In genomic region chr5:113954421-113954820, GRCm38 (mm10) we compare ENCODE assay signal across 9 mouse cellular contexts. TPM values are rescaled to one million over a fixed set of nuclear protein-coding genes. Genes with fewer than 3 reads are reported as not detected.
DNase-seq lines count a peak whose midpoint lies in the region; ATAC-seq and TF ChIP-seq lines count a peak whose summit lies in the region.
"Had no signal": no experiment of that assay in that cellular context is flagged by ENCODE, and none has a peak within 500 bp of the region (broad histone marks: within the 10 kb centered on the region; RNA-seq: fewer than 3 reads in every experiment).

No protein-coding gene starts in this region.

- H3K4me3 ChIP-seq in ES-Bruce4 (ENCODE audit: low read depth, low read length) = no peak overlapping the region
- H3K4me3 ChIP-seq in forebrain, embryonic 14.5 days (ENCODE audit: low read depth, low read length) = no peak overlapping the region
- H3K4me3 ChIP-seq in lung, embryonic 16.5 days (ENCODE audit: low read length) = no peak overlapping the region
- H3K4me3 ChIP-seq: liver, embryonic 15.5 days had no signal

- WGBS in forebrain, embryonic 14.5 days = 13% methylated on average over 7 of the region's 7 CpGs
- WGBS in lung, embryonic 16.5 days = 7% methylated on average over 7 of the region's 7 CpGs

- intact Hi-C loops in heart, postnatal 10 days (cut with DNase I) = loop anchor here (1.0 to 2.0 kb wide), 2 partner anchors 100 to 182 kb away; partner anchors contain the start of genes Iscu and Sart3

- peaks cover 5% of the 10 kb centered on the region for H3K4me1 ChIP-seq in ES-Bruce4 (ENCODE audit: control insufficient read depth, insufficient read depth, low read length)
- H3K4me1 ChIP-seq in forebrain, embryonic 14.5 days (ENCODE audit: control insufficient read depth, insufficient read depth, low read length) = no peaks in the 10 kb centered on the region
- H3K4me1 ChIP-seq in lung, embryonic 16.5 days (replicated peaks; ENCODE audit: control insufficient read depth, insufficient read depth, low read length) = peaks cover 13% of the 10 kb centered on the region; the same call in 1 of the 2 replicates

- peak; percentile 86 for DNase-seq in c-Kit-positive CD71-negative TER-119-negative erythroid progenitor cells, embryonic 14.5 days (ENCODE audit: low read depth)
- peak; percentile 94 for DNase-seq in forebrain, embryonic 14.5 days (ENCODE audit: low spot score)
- peak; percentile 94 to 96 for DNase-seq in heart, postnatal 10 days
- DNase-seq in layer of hippocampus, adult 18-20 months (ENCODE audit: low spot score in 2 of 2) = peak; percentile 73 to 88
- DNase-seq in ovary, postnatal 14 days (ENCODE audit: low spot score) = peak; percentile 86
- peak; percentile 79 for DNase-seq in thymus, postnatal 25 days

- no peak for TF ChIP-seq EP300 in ES-Bruce4 (IDR thresholded peaks at IDR 0.05; ENCODE audit: insufficient read depth, low read depth, low read length)

- H3K4me2 ChIP-seq in forebrain, embryonic 14.5 days (ENCODE audit: low read length) = no peak overlapping the region
- H3K4me2 ChIP-seq in lung, embryonic 16.5 days (ENCODE audit: low read depth, low read length) = no peak overlapping the region
- H3K4me2 ChIP-seq: liver, embryonic 15.5 days had no signal

- H3K27me3 ChIP-seq in ES-Bruce4 (ENCODE audit: control insufficient read depth, insufficient read depth, low read length, poor library complexity, severe bottlenecking) = no peaks in the 10 kb centered on the region
- H3K27me3 ChIP-seq in forebrain, embryonic 14.5 days (replicated peaks; ENCODE audit: control insufficient read depth, insufficient read depth, low read length) = no peaks in the 10 kb centered on the region
- H3K27me3 ChIP-seq in lung, embryonic 16.5 days (ENCODE audit: control insufficient read depth, insufficient read depth, low read depth, low read length) = no peaks in the 10 kb centered on the region
- H3K27me3 ChIP-seq: liver, embryonic 15.5 days had no signal

- TF ChIP-seq CTCF in ES-Bruce4 (IDR thresholded peaks at IDR 0.05; ENCODE audit: low read depth, low read length) = peak; percentile 90

- H3K27ac ChIP-seq in ES-Bruce4 (ENCODE audit: insufficient read depth, low read length) = no peak overlapping the region
- H3K27ac ChIP-seq in forebrain, embryonic 14.5 days (ENCODE audit: low read depth, low read length) = no peak overlapping the region
- H3K27ac ChIP-seq in lung, embryonic 16.5 days (ENCODE audit: low read length) = no peak overlapping the region
- H3K27ac ChIP-seq: liver, embryonic 15.5 days had no signal

- peak; percentile 74 for ATAC-seq in forebrain, embryonic 14.5 days
- peak; percentile 49; the same call in 1 of the 2 replicates for ATAC-seq in lung, embryonic 16.5 days (ENCODE audit: low read depth)

- no peak overlapping the region for H3K9ac ChIP-seq in ES-Bruce4 (ENCODE audit: low read depth, poor library complexity, severe bottlenecking)
- no peak overlapping the region for H3K9ac ChIP-seq in forebrain, embryonic 14.5 days (ENCODE audit: low read length)
- H3K9ac ChIP-seq in lung, embryonic 16.5 days (ENCODE audit: low read length) = no peak overlapping the region
- H3K9ac ChIP-seq: liver, embryonic 15.5 days had no signal

- TF ChIP-seq POLR2A in ES-Bruce4 (IDR thresholded peaks at IDR 0.05; ENCODE audit: insufficient read depth, low read length) = no peak

- H3K9me3 ChIP-seq in ES-Bruce4 (replicated peaks; ENCODE audit: control insufficient read depth, insufficient read depth, low read length, poor library complexity, severe bottlenecking) = no peaks in the 10 kb centered on the region
- H3K9me3 ChIP-seq in forebrain, embryonic 14.5 days (replicated peaks; ENCODE audit: control insufficient read depth, low read length) = no peaks in the 10 kb centered on the region
- no peaks in the 10 kb centered on the region for H3K9me3 ChIP-seq in lung, embryonic 16.5 days (ENCODE audit: control insufficient read depth, low read length)
- H3K9me3 ChIP-seq: liver, embryonic 15.5 days had no signal

- no peaks in the 10 kb centered on the region for H3K36me3 ChIP-seq in ES-Bruce4 (ENCODE audit: control insufficient read depth, insufficient read depth, low read length, poor library complexity, severe bottlenecking)
- peaks cover 58% of the 10 kb centered on the region for H3K36me3 ChIP-seq in forebrain, embryonic 14.5 days (ENCODE audit: control insufficient read depth, insufficient read depth, low read length)
- H3K36me3 ChIP-seq in lung, embryonic 16.5 days (ENCODE audit: control insufficient read depth, insufficient read depth, low read length) = peaks cover 30% of the 10 kb centered on the region

RNA-seq across cellular contexts. Expression of gene Ssh1, which starts 39.3 kb away (rescaled TPM):
- polyA plus RNA-seq in ES-Bruce4 (2011; ENCODE audit: insufficient read depth, insufficient read length, low read depth, missing spikeins) = 23.5 and 25.0 TPM in 2 replicates
- polyA plus RNA-seq in forebrain, embryonic 14.5 days (2014; fragmentation: Nextera tagmentation; extraction: Ambion mirVana) = 16.0 and 16.6 TPM in 2 replicates
- total RNA-seq in heart, postnatal 10 days (2021) = 10 to 100 TPM; 18.6 to 20.3 TPM
- total RNA-seq in layer of hippocampus, adult 18-20 months (2021) = 10 to 100 TPM; 27.5 to 29.2 TPM
- 13.2 and 15.1 TPM in 2 replicates for polyA plus RNA-seq in lung, embryonic 16.5 days (2015; fragmentation: Nextera tagmentation; extraction: Ambion mirVana)

RNA-seq across cellular contexts. Expression of gene Coro1c, which starts 45.9 kb away (rescaled TPM):
- polyA plus RNA-seq in ES-Bruce4 (2011; ENCODE audit: insufficient read depth, insufficient read length, low read depth, missing spikeins) = 174 and 218 TPM in 2 replicates
- 169 and 193 TPM in 2 replicates for polyA plus RNA-seq in forebrain, embryonic 14.5 days (2014; fragmentation: Nextera tagmentation; extraction: Ambion mirVana)
- 10 to 100 TPM; 73.1 to 76.1 TPM for total RNA-seq in heart, postnatal 10 days (2021)
- 10 to 100 TPM; 88.6 to 88.7 TPM for total RNA-seq in layer of hippocampus, adult 18-20 months (2021)
- 131 and 138 TPM in 2 replicates for polyA plus RNA-seq in lung, embryonic 16.5 days (2015; fragmentation: Nextera tagmentation; extraction: Ambion mirVana)

RNA-seq across cellular contexts. Expression of gene Dao, which starts 49.1 kb away (rescaled TPM):
- not detected in 2 replicates for polyA plus RNA-seq in ES-Bruce4 (2011; ENCODE audit: insufficient read depth, insufficient read length, low read depth, missing spikeins)
- not detected in 2 replicates for polyA plus RNA-seq in forebrain, embryonic 14.5 days (2014; fragmentation: Nextera tagmentation; extraction: Ambion mirVana)
- not detected for total RNA-seq in heart, postnatal 10 days (2021)
- total RNA-seq in layer of hippocampus, adult 18-20 months (2021) = not detected
- polyA plus RNA-seq in lung, embryonic 16.5 days (2015; fragmentation: Nextera tagmentation; extraction: Ambion mirVana) = not detected in 2 replicates
- polyA plus RNA-seq: liver, embryonic 15.5 days had no signal
